Mouse (Mus musculus): ENCODE data around the gene Gpr19.

GRCm38 (mm10) chr6:134887008-134887407, 11.4 kb downstream of the Gpr19 start:
- TF ChIP-seq CTCF (IDR thresholded peaks at IDR 0.05; ENCODE audit: borderline replicate concordance, control insufficient read depth, extremely low read depth, insufficient read depth, low read length, poor library complexity) (no peak), POLR2A (IDR thresholded peaks at IDR 0.05; ENCODE audit: control insufficient read depth, extremely low read depth, insufficient read depth, low read length, poor library complexity) (no peak)
